Mouse (Mus musculus): ENCODE measurements at regions not wholly inside any gene's neighbourhood (a gene's known extent, or its start where the extent isn't known, plus 50 kb on each side); places are given as distances from the start of the nearest gene placed in this dataset.

DNA sequence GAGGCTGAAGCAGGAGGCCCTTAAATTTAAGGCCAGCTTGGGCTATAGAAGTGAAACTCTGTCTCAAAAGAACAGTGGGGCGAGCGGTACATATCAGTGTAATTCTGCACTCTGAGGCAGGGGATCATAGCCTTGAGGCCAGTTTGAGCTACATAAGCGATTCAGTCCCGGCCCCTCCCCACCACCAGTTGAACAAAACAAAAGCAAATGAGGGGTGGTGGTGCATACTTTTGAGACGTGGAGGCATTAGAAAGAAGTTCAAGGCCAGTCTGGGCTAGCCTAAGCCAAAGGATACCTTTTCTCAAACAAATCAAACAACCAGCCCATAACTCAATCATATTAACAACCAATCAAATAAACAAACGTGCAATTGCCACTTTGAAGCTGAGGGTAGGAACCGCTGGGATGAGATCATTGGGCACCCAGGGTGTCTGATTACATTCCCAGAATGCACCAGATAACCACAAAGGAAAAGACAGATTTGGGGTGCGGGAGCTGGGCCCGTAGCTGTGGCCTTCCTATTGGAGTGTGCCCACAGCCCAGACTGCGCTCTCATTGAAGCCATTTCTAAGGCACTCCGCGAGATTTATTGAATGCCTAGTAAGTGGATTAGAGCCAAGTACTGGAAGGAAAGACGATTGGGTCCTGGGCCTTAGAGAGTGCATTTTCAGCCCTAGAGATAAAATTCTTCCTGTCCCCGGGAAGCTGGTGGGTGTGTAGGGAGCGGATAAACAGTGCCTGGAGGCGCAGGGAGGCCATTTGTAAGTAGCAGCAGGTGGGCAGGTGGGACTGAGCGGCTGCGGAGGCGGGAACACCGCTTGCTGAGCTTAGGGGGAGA, 125.5 kb upstream of the Med13l start:
- TF ChIP-seq CTCF (IDR thresholded peaks at IDR 0.05; ENCODE audit: control insufficient read depth, insufficient read depth, low read length) = no peak
- no peak for TF ChIP-seq POLR2A (IDR thresholded peaks at IDR 0.05; ENCODE audit: borderline replicate concordance, control insufficient read depth, low read depth, low read length)

Measured in bone marrow, adult 2 months (tissue).